Mouse (Mus musculus): ENCODE data around the gene F12.
A peak's percentile ranks its signal among the peaks of the same experiment; 100 is the strongest.

Gene F12

DNA sequence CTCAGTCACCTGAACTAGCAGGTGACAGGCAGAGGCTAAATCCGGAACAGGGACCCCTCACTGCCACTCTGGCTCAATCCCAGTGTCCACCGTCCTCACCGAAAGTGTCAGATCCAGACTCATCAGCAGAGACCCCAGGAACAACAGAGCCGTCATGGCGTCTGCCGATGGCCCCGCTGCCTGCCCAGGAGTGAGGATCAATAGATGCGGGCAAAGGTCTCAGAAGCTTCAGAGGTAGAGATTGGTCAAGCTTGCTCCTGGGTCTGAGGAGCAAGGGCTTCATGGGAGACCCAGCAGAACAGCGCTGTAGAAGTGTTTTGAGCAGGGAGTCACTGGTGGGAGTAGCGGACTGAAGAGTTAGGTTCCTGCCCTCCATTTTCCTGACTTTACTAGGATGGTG, at the start of gene F12:
F12 (minus strand) TSS at position 181 of the 400 bp plus-strand sequence.
- no peak for DNase-seq (ENCODE audit: low spot score in 2 of 2)

DNA sequence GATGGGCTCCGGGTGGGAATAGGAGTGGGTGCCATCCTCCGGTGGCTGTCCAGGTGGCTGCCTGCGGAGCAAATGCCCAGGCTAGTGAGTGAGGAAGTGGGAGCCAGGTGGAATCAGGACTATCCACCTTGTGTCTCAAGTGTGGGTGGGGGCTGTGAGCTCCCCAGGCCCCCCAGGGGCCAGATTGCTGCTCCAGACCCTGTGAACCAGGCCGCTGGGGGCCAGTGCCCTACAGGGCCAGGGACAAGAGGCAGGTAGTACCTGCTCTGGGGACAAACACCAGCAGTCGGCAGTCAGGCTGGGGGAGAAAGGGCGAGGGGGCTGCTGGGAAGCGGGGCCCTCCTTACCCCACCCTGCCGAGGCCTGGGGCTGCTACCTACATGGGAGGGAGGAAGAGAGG, 49.7 kb upstream of the F12 start:
- DNase-seq (ENCODE audit: low spot score in 2 of 2), result no peak

- DNase-seq (ENCODE audit: low spot score in 2 of 2), result no peak
These were observed 49.2 kb upstream of the F12 start for GRCm38 (mm10) chr13:55475750-55476149.

- DNase-seq (ENCODE audit: low spot score in 2 of 2), result no peak
These were observed 48.1 kb upstream of the F12 start for GRCm38 (mm10) chr13:55474621-55475069.

GRCm38 (mm10) chr13:55473961-55474360, 47.4 kb upstream of the F12 start:
- no peak for DNase-seq (ENCODE audit: low spot score in 2 of 2)

DNA sequence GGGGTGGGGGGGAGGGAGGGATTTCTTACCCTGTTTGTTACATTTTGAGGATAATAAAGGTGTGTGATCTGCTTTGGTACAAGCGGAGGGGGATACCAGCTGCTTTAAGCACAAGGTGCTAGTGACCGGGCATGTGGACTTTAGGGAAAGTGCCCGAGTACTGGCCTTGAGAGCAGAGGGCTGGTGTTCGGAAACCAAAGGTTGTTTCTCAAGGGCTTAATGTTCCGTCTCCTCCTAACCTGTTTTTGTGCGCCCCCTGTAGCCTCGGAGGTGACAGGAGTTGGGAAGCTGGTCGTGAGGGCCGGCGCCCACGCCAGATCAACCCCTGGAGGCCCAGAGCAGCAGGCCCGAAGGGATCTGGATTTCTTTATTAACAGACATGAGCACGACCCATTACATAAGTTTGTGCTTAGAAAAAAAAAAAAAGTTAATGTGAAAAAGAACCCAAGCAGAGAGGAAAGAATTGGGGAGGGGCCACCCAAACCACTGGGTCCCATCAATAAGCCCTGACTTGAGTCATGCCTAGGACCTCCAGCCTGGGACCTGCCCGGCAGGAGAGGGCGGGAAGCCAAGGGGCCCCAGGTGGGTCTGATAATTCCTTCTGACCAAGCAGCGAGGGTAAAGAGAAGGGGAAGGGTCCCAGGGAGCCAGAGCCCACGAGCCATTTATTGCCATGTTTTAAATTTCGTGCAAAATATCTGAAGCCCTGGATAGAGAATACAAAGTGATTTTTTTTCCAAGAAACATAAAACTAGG, 46.7 kb upstream of the F12 start:
- DNase-seq (ENCODE audit: low spot score in 2 of 2), result no peak

DNA sequence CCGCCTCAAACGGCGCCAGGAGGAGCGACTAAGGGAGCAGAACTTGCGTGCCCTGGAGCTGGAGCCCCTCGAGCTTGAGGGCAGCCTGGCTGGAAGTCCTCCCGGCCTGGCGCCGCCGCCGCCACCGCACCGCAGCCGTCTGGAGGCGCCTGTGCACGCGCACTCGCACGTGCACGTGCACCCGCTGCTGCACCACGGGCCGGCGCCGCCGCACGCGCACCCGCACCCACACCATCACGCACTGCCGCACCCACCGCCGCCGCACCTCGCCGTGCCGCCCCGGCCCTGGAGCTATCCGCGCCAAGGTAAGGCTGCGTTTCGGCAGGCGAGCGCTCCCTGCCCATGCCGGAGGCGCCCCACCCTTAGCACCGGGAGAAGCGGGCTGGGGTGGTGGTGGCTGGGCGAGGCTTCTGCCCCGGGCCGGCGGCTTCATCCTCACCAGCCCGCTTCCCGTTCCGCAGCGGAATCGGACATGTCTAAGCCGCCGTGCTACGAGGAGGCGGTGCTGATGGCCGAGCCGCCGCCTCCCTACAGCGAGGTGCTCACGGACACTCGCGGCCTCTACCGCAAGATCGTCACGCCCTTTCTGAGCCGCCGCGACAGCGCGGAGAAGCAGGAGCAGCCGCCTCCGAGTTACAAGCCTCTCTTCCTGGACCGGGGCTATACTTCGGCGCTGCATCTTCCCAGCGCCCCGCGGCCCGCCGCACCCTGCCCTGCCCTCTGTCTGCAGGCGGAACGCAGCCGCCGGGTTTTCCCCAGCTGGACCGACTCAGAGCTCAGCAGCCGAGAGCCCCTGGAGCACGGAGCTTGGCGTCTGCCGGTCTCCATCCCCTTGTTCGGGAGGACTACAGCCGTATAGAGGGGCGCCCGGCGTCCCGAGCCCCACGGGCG, 45.8 kb upstream of the F12 start:
- peak in 1 of 2 experiments; percentile 59 for DNase-seq (ENCODE audit: low spot score in 2 of 2)

- DNase-seq (ENCODE audit: low spot score in 2 of 2), result no peak
These were observed 45.2 kb upstream of the F12 start for GRCm38 (mm10) chr13:55471819-55472131.

GRCm38 (mm10) chr13:55471156-55471818, 44.7 kb upstream of the F12 start:
- DNase-seq (ENCODE audit: low spot score in 2 of 2), result peak; percentile 66 to 82

- no peak for DNase-seq (ENCODE audit: low spot score in 2 of 2)
These were observed 43.8 kb upstream of the F12 start for GRCm38 (mm10) chr13:55470372-55470771.

- DNase-seq (ENCODE audit: low spot score in 2 of 2), result no peak
These were observed 42.4 kb upstream of the F12 start for GRCm38 (mm10) chr13:55468851-55469560.

DNA sequence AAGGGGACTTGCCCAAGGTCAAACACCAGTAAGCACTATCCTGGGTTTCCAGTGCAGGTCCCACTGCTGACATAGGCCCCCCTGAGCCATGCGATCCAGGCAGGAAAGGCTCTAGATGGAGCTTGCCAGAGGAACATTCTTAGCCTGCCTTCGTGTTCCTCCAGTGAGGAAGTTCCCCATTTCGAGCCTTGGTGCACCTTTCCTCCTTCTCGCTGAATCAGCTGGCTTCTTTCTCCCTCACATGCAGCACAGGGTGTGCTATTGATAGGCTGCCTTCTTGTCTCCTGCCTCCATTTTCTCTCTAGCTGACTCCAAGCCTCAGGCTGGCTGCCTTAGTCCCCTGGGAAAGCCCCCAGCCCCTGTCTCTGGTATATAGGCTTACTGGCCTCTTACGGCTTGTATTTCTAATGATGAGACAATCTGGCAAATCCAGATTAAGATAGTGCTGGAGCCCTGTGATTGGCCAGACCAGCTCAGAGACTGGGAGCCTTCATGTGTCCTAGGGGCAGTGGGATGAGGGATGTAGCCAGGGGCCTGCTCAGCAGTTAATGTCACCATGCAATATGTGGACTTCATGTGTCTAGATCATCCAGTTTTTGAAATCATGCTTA, 39.3 kb upstream of the F12 start:
- no peak for DNase-seq (ENCODE audit: low spot score in 2 of 2)

- DNase-seq (ENCODE audit: low spot score in 2 of 2), result no peak
These were observed 38.6 kb upstream of the F12 start for GRCm38 (mm10) chr13:55465184-55465583.

GRCm38 (mm10) chr13:55464027-55464884, 37.7 kb upstream of the F12 start, which contains the start of gene Prr7:
TSS of gene Prr7 (plus strand) at chr13:55464267.
- DNase-seq (ENCODE audit: low spot score in 2 of 2), result no peak

- DNase-seq (ENCODE audit: low spot score in 2 of 2), result no peak
These were observed 36.9 kb upstream of the F12 start for GRCm38 (mm10) chr13:55463399-55464026.

GRCm38 (mm10) chr13:55462965-55463364, 36.4 kb upstream of the F12 start:
- DNase-seq (ENCODE audit: low spot score in 2 of 2), result no peak

GRCm38 (mm10) chr13:55451785-55452549, 25.4 kb upstream of the F12 start:
- DNase-seq (ENCODE audit: low spot score in 2 of 2), result no peak

DNA sequence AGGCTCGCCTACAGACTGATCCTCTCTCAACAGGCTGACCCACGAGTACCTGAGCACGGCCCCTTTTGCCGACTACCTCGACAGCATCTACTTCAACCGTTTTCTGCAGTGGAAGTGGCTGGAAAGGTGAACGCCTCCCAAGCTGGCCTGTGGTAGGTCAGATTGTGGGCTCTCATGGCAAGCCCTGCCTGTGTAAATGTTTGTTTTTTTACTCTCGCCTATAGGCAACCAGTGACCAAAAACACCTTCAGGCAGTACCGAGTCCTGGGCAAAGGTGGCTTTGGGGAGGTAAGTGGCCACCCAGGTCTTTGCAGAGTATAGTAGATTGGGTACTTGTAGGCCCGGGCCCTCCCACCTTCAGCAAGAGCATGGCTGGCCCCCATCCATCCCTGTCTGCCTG, 24.7 kb upstream of the F12 start:
- no peak for DNase-seq (ENCODE audit: low spot score in 2 of 2)

- DNase-seq (ENCODE audit: low spot score in 2 of 2), result no peak
These were observed 24.0 kb upstream of the F12 start for GRCm38 (mm10) chr13:55450511-55450980.
